Mouse (Mus musculus) E14TG2a.4 (cell line): ENCODE data around the gene Susd5.

ENCODE experiments used
- CTCF ChIP-seq: conservative IDR thresholded peaks from 2 replicates; pipeline ENCODE4 v1.5.1; 2014; ENCODE audit warnings: low read length
- NANOG ChIP-seq: IDR thresholded peaks from 2 replicates; pipeline ENCODE4 v1.6.1; 2014; ENCODE audit warnings: borderline replicate concordance, low read length, mixed read lengths
- POU5F1 ChIP-seq: IDR thresholded peaks from 2 replicates; pipeline ENCODE4 v1.6.1; 2014; ENCODE audit warnings: low read length, borderline replicate concordance

DNA sequence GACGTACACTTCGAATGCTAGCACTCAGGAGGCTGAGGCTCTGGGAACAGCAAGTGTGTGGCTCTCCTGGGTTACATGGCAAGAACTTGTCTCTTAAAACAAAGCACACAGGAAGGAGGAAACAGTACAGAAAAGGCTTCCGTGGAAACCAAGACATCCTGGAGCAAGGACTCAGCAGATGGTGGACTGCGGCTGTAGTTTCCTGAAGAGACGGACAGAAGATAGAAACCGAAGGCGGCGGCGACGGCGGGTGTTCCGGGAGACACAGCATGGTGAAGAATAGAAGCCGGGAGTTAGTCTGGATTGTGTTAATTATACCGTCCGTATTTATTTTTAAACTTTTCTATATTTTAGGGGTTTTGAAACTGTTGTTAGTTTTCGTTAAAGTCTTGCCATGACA is 6.2 kb upstream of the Susd5 start:
- no peak for TF ChIP-seq CTCF
- TF ChIP-seq POU5F1, result no peak
- TF ChIP-seq NANOG, result no peak
